Mouse (Mus musculus): ENCODE results near the gene Dpm3. TPM values are rescaled to one million over a fixed set of nuclear protein-coding genes. Genes with fewer than 3 reads are reported as not detected.

The Dpm3 gene
- polyA plus RNA-seq, 1 experiment = 39.3 TPM

- 91% methylated on average over 13 of the region's 13 CpGs for WGBS
- Histone ChIP-seq H3K4me1 (ENCODE audit: control insufficient read depth, insufficient read depth, low read length) (peaks cover 1% of the 10 kb centered on the region), H3K4me3 (replicated peaks; ENCODE audit: control insufficient read depth, low read depth, low read length) (no peak overlapping the region), H3K27ac (ENCODE audit: control insufficient read depth, insufficient read depth, low read depth, low read length, poor library complexity) (no peak overlapping the region)
- no peak for TF ChIP-seq CTCF (IDR thresholded peaks at IDR 0.05; ENCODE audit: control insufficient read depth, insufficient read depth, low read length)
- TF ChIP-seq POLR2A (IDR thresholded peaks at IDR 0.05; ENCODE audit: borderline replicate concordance, control insufficient read depth, low read depth, low read length) = no peak
These were observed 16.9 kb downstream of the Dpm3 start for GRCm38 (mm10) chr3:89276061-89276460.

- H3K4me3 ChIP-seq (replicated peaks; ENCODE audit: control insufficient read depth, low read depth, low read length) = no peak overlapping the region
- no peak for TF ChIP-seq POLR2A (IDR thresholded peaks at IDR 0.05; ENCODE audit: borderline replicate concordance, control insufficient read depth, low read depth, low read length)
- TF ChIP-seq CTCF (IDR thresholded peaks at IDR 0.05; ENCODE audit: control insufficient read depth, insufficient read depth, low read length) = no peak
- 73% methylated on average over 14 of the region's 14 CpGs for WGBS
- no peak overlapping the region for H3K27ac ChIP-seq (ENCODE audit: control insufficient read depth, insufficient read depth, low read depth, low read length, poor library complexity)
- H3K4me1 ChIP-seq (ENCODE audit: control insufficient read depth, insufficient read depth, low read length) = peaks cover 1% of the 10 kb centered on the region
These were observed 18.3 kb downstream of the Dpm3 start for GRCm38 (mm10) chr3:89277281-89278021.

GRCm38 (mm10) chr3:89278107-89278506 lies 18.9 kb downstream of the Dpm3 start:
- TF ChIP-seq CTCF (IDR thresholded peaks at IDR 0.05; ENCODE audit: control insufficient read depth, insufficient read depth, low read length) = no peak
- Histone ChIP-seq H3K4me1 (ENCODE audit: control insufficient read depth, insufficient read depth, low read length) (peaks cover 1% of the 10 kb centered on the region), H3K27ac (ENCODE audit: control insufficient read depth, insufficient read depth, low read depth, low read length, poor library complexity) (no peak overlapping the region), H3K4me3 (replicated peaks; ENCODE audit: control insufficient read depth, low read depth, low read length) (no peak overlapping the region)
- 79% methylated on average over 7 of the region's 7 CpGs for WGBS

GRCm38 (mm10) chr3:89278643-89279042 lies 19.5 kb downstream of the Dpm3 start:
- Histone ChIP-seq H3K4me3 (replicated peaks; ENCODE audit: control insufficient read depth, low read depth, low read length) (no peak overlapping the region), H3K27ac (ENCODE audit: control insufficient read depth, insufficient read depth, low read depth, low read length, poor library complexity) (no peak overlapping the region), H3K4me1 (ENCODE audit: control insufficient read depth, insufficient read depth, low read length) (peaks cover 1% of the 10 kb centered on the region)
- 38% methylated on average over 8 of the region's 8 CpGs for WGBS
- TF ChIP-seq POLR2A (IDR thresholded peaks at IDR 0.05; ENCODE audit: borderline replicate concordance, control insufficient read depth, low read depth, low read length) = no peak
- TF ChIP-seq CTCF (IDR thresholded peaks at IDR 0.05; ENCODE audit: control insufficient read depth, insufficient read depth, low read length) = no peak

- peaks cover 1% of the 10 kb centered on the region for H3K4me1 ChIP-seq (ENCODE audit: control insufficient read depth, insufficient read depth, low read length)
- no peak overlapping the region for H3K27ac ChIP-seq (ENCODE audit: control insufficient read depth, insufficient read depth, low read depth, low read length, poor library complexity)
- 7% methylated on average over 35 of the region's 35 CpGs for WGBS
- TF ChIP-seq POLR2A (IDR thresholded peaks at IDR 0.05; ENCODE audit: borderline replicate concordance, control insufficient read depth, low read depth, low read length) (peak; percentile 37; the same call in 1 of the 2 replicates), CTCF (IDR thresholded peaks at IDR 0.05; ENCODE audit: control insufficient read depth, insufficient read depth, low read length) (no peak)
- peak overlapping the region; percentile 39 for H3K4me3 ChIP-seq (replicated peaks; ENCODE audit: control insufficient read depth, low read depth, low read length)
These were observed 20.2 kb downstream of the Dpm3 start for GRCm38 (mm10) chr3:89279153-89279890.

GRCm38 (mm10) chr3:89280050-89280605 lies 21.0 kb downstream of the Dpm3 start:
- TF ChIP-seq CTCF (IDR thresholded peaks at IDR 0.05; ENCODE audit: control insufficient read depth, insufficient read depth, low read length) (no peak), POLR2A (IDR thresholded peaks at IDR 0.05; ENCODE audit: borderline replicate concordance, control insufficient read depth, low read depth, low read length) (no peak)
- H3K4me1 ChIP-seq (ENCODE audit: control insufficient read depth, insufficient read depth, low read length) = peaks cover 4% of the 10 kb centered on the region
- no peak overlapping the region for H3K27ac ChIP-seq (ENCODE audit: control insufficient read depth, insufficient read depth, low read depth, low read length, poor library complexity)
- WGBS = 1% methylated on average over 29 of the region's 29 CpGs
- no peak overlapping the region for H3K4me3 ChIP-seq (replicated peaks; ENCODE audit: control insufficient read depth, low read depth, low read length)

GRCm38 (mm10) chr3:89280606-89281511 lies 21.7 kb downstream of the Dpm3 start, which contains the start of gene Efna1:
Efna1 (minus strand) TSS chr3:89281142.
- no peak for TF ChIP-seq CTCF (IDR thresholded peaks at IDR 0.05; ENCODE audit: control insufficient read depth, insufficient read depth, low read length)
- TF ChIP-seq POLR2A (IDR thresholded peaks at IDR 0.05; ENCODE audit: borderline replicate concordance, control insufficient read depth, low read depth, low read length) = no peak
- WGBS = 1% methylated on average over 52 of the region's 52 CpGs
- Histone ChIP-seq H3K4me3 (replicated peaks; ENCODE audit: control insufficient read depth, low read depth, low read length) (peak within 1 kb of the TSS; percentile 36), H3K4me1 (ENCODE audit: control insufficient read depth, insufficient read depth, low read length) (peaks cover 4% of the 10 kb centered on the region), H3K27ac (ENCODE audit: control insufficient read depth, insufficient read depth, low read depth, low read length, poor library complexity) (peak within 1 kb of the TSS; percentile 20)

All from bone marrow, adult 2 months (tissue).